Mouse (Mus musculus): ENCODE data around the gene Stx1a. TPM values are rescaled to one million over a fixed set of nuclear protein-coding genes. Genes with fewer than 3 reads are reported as not detected.

Stx1a gene
- polyA plus RNA-seq, 1 experiment from 2014 or later: 12.9 TPM

GRCm38 (mm10) chr5:134986298-134987268 is 36.7 kb upstream of the Stx1a start:
- no peaks in the 10 kb centered on the region for H3K9me3 ChIP-seq
- peak overlapping the region; percentile 38 for H3K4me3 ChIP-seq
- peak overlapping the region; percentile 68 for H3K27ac ChIP-seq
- H3K4me1 ChIP-seq: peaks cover 27% of the 10 kb centered on the region
- ATAC-seq (ENCODE audit: insufficient number of reproducible peaks, insufficient read depth, low FRiP score, low TSS enrichment, low read depth): no peak
- H3K9ac ChIP-seq: peak overlapping the region; percentile 61
- no peaks in the 10 kb centered on the region for H3K36me3 ChIP-seq
- WGBS: 2% methylated on average over 79 of the region's 79 CpGs
- H3K27me3 ChIP-seq: peaks cover 66% of the 10 kb centered on the region
- peak overlapping the region; percentile 57 for H3K4me2 ChIP-seq

- Histone ChIP-seq H3K9me3 (no peaks in the 10 kb centered on the region), H3K27me3 (peaks cover 57% of the 10 kb centered on the region), H3K4me3 (no peak overlapping the region), H3K9ac (no peak overlapping the region), H3K36me3 (no peaks in the 10 kb centered on the region), H3K27ac (no peak overlapping the region), H3K4me2 (0 out of 2 replicates have a peak overlapping the region, but pooled peaks have one; percentile 14), H3K4me1 (peaks cover 27% of the 10 kb centered on the region)
- ATAC-seq (ENCODE audit: insufficient number of reproducible peaks, insufficient read depth, low FRiP score, low TSS enrichment, low read depth): no peak
- 76% methylated on average over 11 of the region's 11 CpGs for WGBS
Measured at GRCm38 (mm10) chr5:134989166-134989565, 34.1 kb upstream of the Stx1a start.

GRCm38 (mm10) chr5:134989741-134990140 is 33.5 kb upstream of the Stx1a start:
- no peak overlapping the region for H3K4me3 ChIP-seq
- H3K36me3 ChIP-seq: no peaks in the 10 kb centered on the region
- H3K27me3 ChIP-seq: peaks cover 51% of the 10 kb centered on the region
- ATAC-seq (ENCODE audit: insufficient number of reproducible peaks, insufficient read depth, low FRiP score, low TSS enrichment, low read depth): no peak
- WGBS: 27% methylated on average over 6 of the region's 6 CpGs
- H3K9ac ChIP-seq: no peak overlapping the region
- H3K4me1 ChIP-seq: peaks cover 27% of the 10 kb centered on the region
- no peak overlapping the region for H3K27ac ChIP-seq
- H3K9me3 ChIP-seq: no peaks in the 10 kb centered on the region
- no peak overlapping the region for H3K4me2 ChIP-seq

- H3K4me3 ChIP-seq: no peak overlapping the region
- peaks cover 23% of the 10 kb centered on the region for H3K27me3 ChIP-seq
- 90% methylated on average over 5 of the region's 5 CpGs for WGBS
- H3K36me3 ChIP-seq: no peaks in the 10 kb centered on the region
- 0 out of 2 replicates have a peak, but pooled peaks cover 4% of the 10 kb centered on the region for H3K4me1 ChIP-seq
- H3K4me2 ChIP-seq: no peak overlapping the region
- no peak overlapping the region for H3K27ac ChIP-seq
- H3K9me3 ChIP-seq: no peaks in the 10 kb centered on the region
- no peak overlapping the region for H3K9ac ChIP-seq
- ATAC-seq (ENCODE audit: insufficient number of reproducible peaks, insufficient read depth, low FRiP score, low TSS enrichment, low read depth): no peak
Measured at GRCm38 (mm10) chr5:134992566-134992965, 30.7 kb upstream of the Stx1a start.

- H3K9ac ChIP-seq: no peak overlapping the region
- H3K4me3 ChIP-seq: no peak overlapping the region
- 47% methylated on average over 6 of the region's 6 CpGs for WGBS
Measured at GRCm38 (mm10) chr5:134998359-134998758, 24.9 kb upstream of the Stx1a start.

GRCm38 (mm10) chr5:134999797-135000196 is 23.5 kb upstream of the Stx1a start:
- Histone ChIP-seq H3K4me2 (no peak overlapping the region), H3K36me3 (no peaks in the 10 kb centered on the region), H3K4me1 (peaks cover 17% of the 10 kb centered on the region), H3K27me3 (no peaks in the 10 kb centered on the region), H3K9me3 (no peaks in the 10 kb centered on the region), H3K27ac (no peak overlapping the region), H3K9ac (no peak overlapping the region), H3K4me3 (no peak overlapping the region)
- no peak for ATAC-seq (ENCODE audit: insufficient number of reproducible peaks, insufficient read depth, low FRiP score, low TSS enrichment, low read depth)
- WGBS: 92% methylated on average over 4 of the region's 4 CpGs

More at GRCm38 (mm10) chr5:134998359-134998758, 24.9 kb upstream of the Stx1a start:
- Histone ChIP-seq H3K9me3 (no peaks in the 10 kb centered on the region), H3K27ac (peak overlapping the region; percentile 24; the same call in 1 of the 2 replicates), H3K27me3 (no peaks in the 10 kb centered on the region), H3K4me1 (peaks cover 17% of the 10 kb centered on the region), H3K36me3 (no peaks in the 10 kb centered on the region), H3K4me2 (no peak overlapping the region)
- ATAC-seq (ENCODE audit: insufficient number of reproducible peaks, insufficient read depth, low FRiP score, low TSS enrichment, low read depth): no peak

GRCm38 (mm10) chr5:135000751-135001150 is 22.5 kb upstream of the Stx1a start:
- Histone ChIP-seq H3K36me3 (no peaks in the 10 kb centered on the region), H3K27me3 (no peaks in the 10 kb centered on the region), H3K4me3 (no peak overlapping the region; the same call in 1 of the 2 replicates), H3K4me2 (peak overlapping the region; percentile 48; the same call in 1 of the 2 replicates), H3K4me1 (peaks cover 17% of the 10 kb centered on the region), H3K9me3 (no peaks in the 10 kb centered on the region), H3K9ac (0 out of 2 replicates have a peak overlapping the region, but pooled peaks have one; percentile 21), H3K27ac (peak overlapping the region; percentile 74)
- WGBS: 40% methylated on average over 16 of the region's 16 CpGs
- no peak for ATAC-seq (ENCODE audit: insufficient number of reproducible peaks, insufficient read depth, low FRiP score, low TSS enrichment, low read depth)

- Histone ChIP-seq H3K36me3 (no peaks in the 10 kb centered on the region), H3K4me2 (peak overlapping the region; percentile 48), H3K27me3 (no peaks in the 10 kb centered on the region), H3K9ac (peak overlapping the region; percentile 44; the same call in 1 of the 2 replicates), H3K9me3 (no peaks in the 10 kb centered on the region), H3K4me3 (peak overlapping the region; percentile 12), H3K27ac (peak overlapping the region; percentile 74), H3K4me1 (peaks cover 17% of the 10 kb centered on the region)
- under 1% methylated on average over 14 of the region's 14 CpGs for WGBS
- ATAC-seq (ENCODE audit: insufficient number of reproducible peaks, insufficient read depth, low FRiP score, low TSS enrichment, low read depth): peak; percentile 73
Measured at GRCm38 (mm10) chr5:135001309-135001708, 22.0 kb upstream of the Stx1a start.

GRCm38 (mm10) chr5:135002151-135002550 is 21.1 kb upstream of the Stx1a start:
- H3K4me3 ChIP-seq: no peak overlapping the region
- H3K9me3 ChIP-seq: no peaks in the 10 kb centered on the region
- no peak for ATAC-seq (ENCODE audit: insufficient number of reproducible peaks, insufficient read depth, low FRiP score, low TSS enrichment, low read depth)
- H3K36me3 ChIP-seq: no peaks in the 10 kb centered on the region
- no peak overlapping the region for H3K9ac ChIP-seq
- WGBS: 48% methylated on average over 5 of the region's 5 CpGs
- peak overlapping the region; percentile 34; the same call in 1 of the 2 replicates for H3K27ac ChIP-seq
- H3K4me2 ChIP-seq: no peak overlapping the region
- no peaks in the 10 kb centered on the region for H3K27me3 ChIP-seq
- H3K4me1 ChIP-seq: peaks cover 17% of the 10 kb centered on the region

GRCm38 (mm10) chr5:135007802-135008571 is 15.3 kb upstream of the Stx1a start:
- H3K4me3 ChIP-seq: peak overlapping the region; percentile 64
- H3K27me3 ChIP-seq: no peaks in the 10 kb centered on the region
- 33% methylated on average over 16 of the region's 16 CpGs for WGBS
- peak overlapping the region; percentile 75 for H3K9ac ChIP-seq
- no peak for ATAC-seq (ENCODE audit: insufficient number of reproducible peaks, insufficient read depth, low FRiP score, low TSS enrichment, low read depth)
- H3K9me3 ChIP-seq: no peaks in the 10 kb centered on the region
- peak overlapping the region; percentile 96 for H3K27ac ChIP-seq
- 0 out of 2 replicates have a peak, but pooled peaks cover 7% of the 10 kb centered on the region for H3K36me3 ChIP-seq
- H3K4me2 ChIP-seq: peak overlapping the region; percentile 81
- H3K4me1 ChIP-seq: peaks cover 35% of the 10 kb centered on the region

Data from embryonic facial prominence, embryonic 13.5 days (tissue).